Mouse (Mus musculus): ENCODE data around the gene Kcnt2.

GRCm38 (mm10) chr1:140455903-140456302 is 209.9 kb downstream of the Kcnt2 start:
- TF ChIP-seq CTCF (IDR thresholded peaks at IDR 0.05; ENCODE audit: low read depth, low read length) (no peak), POLR2A (IDR thresholded peaks at IDR 0.05; ENCODE audit: borderline replicate concordance, low read depth, low read length) (no peak)

Measured in bone marrow macrophage, adult 2 months (primary cell).